Mouse (Mus musculus) MN1 (cell line): ENCODE results near the gene Sox18.

Experiments used
- DNase-seq: peaks from one replicate; pipeline ENCODE4 v3.0.0-alpha.2; 2016; ENCODE audit warnings: low spot score

The Sox18 gene

DNA sequence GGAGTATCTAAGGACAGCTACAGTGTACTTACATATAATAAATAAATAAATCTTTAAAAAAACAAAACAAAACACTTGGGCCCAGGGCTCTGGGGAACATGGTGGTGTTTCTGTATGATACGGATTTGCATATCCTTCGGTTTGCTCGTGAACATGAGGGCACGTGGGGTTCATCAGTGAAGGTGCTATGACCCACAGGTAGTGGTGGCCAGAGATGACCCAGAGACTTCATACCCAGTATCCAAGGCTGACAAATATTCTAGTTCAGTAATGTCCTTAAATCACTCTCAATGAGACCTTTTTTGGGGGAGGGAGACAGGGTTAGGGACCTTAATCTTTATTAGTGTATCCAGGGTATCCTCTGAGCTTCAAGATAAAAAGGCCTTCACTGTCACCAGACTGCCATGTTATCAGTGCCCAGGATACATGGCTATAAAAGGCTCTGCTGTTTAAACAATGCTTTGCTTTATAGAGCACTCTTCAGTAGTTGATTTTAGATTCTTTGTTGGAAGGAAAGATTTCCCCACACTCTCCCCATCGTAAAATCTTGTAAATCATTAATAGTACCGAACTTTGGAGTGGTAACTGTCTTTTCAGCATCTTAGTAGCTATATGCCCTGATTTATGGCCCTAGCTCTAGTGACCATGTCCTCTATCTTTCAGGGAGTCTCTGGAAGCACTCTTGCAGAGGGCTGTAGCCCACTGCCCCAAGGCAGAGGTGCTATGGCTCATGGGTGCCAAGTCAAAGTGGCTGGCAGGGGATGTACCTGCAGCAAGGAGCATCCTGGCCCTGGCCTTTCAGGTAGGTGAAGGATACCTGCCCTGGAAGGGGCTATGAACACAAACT lies 24.6 kb downstream of the Sox18 start:
- no peak for DNase-seq

DNA sequence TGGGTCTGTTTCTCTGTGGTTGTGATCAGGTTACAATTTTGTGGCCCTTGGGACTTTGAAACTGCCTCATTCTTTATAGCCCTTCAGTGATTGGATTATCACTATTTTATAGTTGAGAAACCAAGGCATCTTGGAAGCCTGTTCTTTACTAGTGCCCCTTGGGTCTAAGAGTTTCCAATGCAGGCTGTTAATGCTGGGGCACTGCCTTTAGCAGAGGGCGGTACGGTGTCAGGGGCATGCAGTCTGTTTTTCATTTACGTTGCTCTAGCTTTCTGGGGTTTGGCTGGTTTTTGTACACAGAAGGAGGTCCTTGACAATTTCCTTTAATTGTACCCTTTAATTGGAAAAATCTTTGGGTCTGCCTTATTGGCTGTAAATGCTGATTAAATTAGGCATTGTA lies 25.8 kb downstream of the Sox18 start:
- DNase-seq: peak; percentile 18

DNA sequence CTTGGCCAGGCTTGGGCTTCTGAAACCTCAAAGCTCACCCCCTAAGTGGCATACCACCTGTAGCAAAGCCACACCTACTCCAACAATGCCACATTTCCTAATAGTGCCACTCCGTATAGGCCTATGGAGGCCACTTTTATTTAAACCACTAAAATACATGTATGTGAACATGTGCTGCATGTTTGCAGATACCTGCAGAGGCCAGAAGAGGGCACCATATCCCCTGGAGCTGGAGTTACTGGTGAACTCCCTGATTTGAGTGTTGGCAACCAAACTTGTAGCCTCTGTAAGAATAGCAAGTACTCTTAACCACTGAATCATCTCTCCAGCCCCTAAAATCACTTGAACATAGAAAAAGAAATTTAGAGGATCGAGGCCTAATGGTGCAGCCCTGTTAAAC lies 27.1 kb downstream of the Sox18 start:
- DNase-seq: peak; percentile 56

DNA sequence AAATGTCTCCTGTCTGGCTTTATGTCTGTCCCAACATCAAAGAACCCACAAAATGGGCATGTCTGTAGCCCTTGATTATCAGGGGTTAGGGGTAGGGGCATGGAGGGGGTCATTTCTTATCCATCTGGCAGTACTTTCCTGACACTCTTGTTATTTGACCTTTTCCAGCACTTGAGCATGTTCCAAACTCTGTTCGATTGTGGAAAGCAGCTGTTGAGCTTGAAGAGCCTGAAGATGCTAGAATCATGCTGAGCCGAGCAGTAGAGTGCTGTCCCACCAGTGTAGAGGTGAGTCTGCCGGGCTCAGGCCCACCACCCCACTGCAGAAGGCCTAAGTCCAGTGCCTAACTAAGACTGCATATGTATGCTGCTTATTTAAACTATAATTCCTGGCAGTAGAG lies 35.6 kb downstream of the Sox18 start:
- DNase-seq: no peak

DNA sequence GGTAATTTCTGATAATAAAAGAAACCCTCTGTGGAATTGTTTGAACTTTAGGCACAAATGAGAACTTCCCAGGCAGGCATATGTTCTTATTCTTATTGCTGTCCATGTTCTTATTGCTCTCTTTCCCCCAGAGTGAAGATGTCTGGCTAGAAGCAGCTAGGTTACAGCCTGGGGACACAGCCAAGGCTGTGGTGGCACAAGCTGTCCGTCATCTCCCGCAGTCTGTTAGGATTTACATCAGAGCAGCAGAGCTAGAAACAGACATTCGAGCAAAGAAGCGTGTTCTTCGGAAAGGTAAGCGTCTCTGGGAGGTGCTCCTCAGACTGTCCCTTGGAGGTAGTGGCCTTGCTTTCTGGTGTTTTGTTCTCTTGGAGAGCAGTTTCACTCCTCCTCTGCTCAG lies 38.8 kb downstream of the Sox18 start:
- no peak for DNase-seq

DNA sequence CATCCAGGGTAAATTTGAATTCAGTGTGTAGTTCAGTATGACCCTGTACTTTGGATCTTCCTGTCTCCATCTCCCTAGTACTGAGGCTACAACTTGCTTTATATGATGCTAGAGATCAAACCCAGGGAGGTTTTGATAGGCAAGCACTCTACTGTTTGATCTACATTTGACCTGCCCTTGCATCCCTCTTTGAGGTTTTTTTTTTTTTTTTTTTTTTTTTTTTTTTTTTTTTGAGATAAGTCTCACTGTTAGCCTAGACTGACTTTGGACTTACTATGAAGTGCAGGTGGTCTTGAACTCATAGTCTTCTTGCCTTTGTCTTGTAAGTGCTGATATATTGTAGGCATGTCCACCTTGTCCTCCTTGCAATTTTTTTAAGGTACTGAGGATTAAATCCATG lies 43.0 kb downstream of the Sox18 start:
- no peak for DNase-seq

DNA sequence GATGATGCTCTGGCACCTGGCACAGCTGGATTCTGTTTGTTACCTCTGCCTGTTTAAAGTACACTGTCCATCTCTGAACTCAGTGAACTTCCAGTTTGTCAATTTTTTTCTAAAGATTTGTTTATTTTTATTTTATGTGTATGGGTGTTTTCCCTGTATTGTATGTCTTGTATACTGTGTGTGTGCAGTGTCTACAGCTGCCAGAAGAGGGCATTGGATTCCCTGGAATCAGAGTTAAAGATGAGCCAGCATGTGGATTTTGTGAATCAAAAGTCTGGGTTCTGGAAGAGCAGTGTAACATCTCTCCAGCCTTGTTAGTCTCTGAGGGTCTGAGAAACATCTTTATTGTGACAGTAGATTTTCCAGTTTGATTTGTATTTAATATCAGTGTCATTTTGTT lies 48.0 kb downstream of the Sox18 start:
- no peak for DNase-seq
